Mouse (Mus musculus): Measurements from ENCODE around the gene Olfml2b. TPM values are rescaled to one million over a fixed set of nuclear protein-coding genes. Genes with fewer than 3 reads are reported as not detected.

The Olfml2b gene
- polyA plus RNA-seq, 1 experiment from 2014 or later = 35.8 TPM

- peak overlapping the region; percentile 71 for H3K4me2 ChIP-seq
- 67% methylated on average over 6 of the region's 6 CpGs for WGBS
- no peak overlapping the region for H3K4me3 ChIP-seq
- peaks cover 37% of the 10 kb centered on the region for H3K36me3 ChIP-seq
- no peaks in the 10 kb centered on the region for H3K9me3 ChIP-seq
- no peak for ATAC-seq (ENCODE audit: extremely low read depth, insufficient number of reproducible peaks, low FRiP score, low TSS enrichment)
- H3K27ac ChIP-seq (replicated peaks) = peak overlapping the region; percentile 73; the same call in 1 of the 2 replicates
- peak overlapping the region; percentile 58 for H3K9ac ChIP-seq
- peaks cover 72% of the 10 kb centered on the region for H3K4me1 ChIP-seq
- no peaks in the 10 kb centered on the region for H3K27me3 ChIP-seq (replicated peaks)
Observed at GRCm38 (mm10) chr1:170647971-170648514, 3.7 kb downstream of the Olfml2b start.

GRCm38 (mm10) chr1:170651046-170651723 lies 6.9 kb downstream of the Olfml2b start:
- H3K27ac ChIP-seq (replicated peaks) = peak overlapping the region; percentile 96

GRCm38 (mm10) chr1:170651989-170652740 lies 7.8 kb downstream of the Olfml2b start:
- H3K27ac ChIP-seq (replicated peaks) = peak overlapping the region; percentile 96
- no peak overlapping the region for H3K4me3 ChIP-seq
- peak overlapping the region; percentile 56 for H3K9ac ChIP-seq
- peak overlapping the region; percentile 24; the same call in 1 of the 2 replicates for H3K4me2 ChIP-seq
- peaks cover 51% of the 10 kb centered on the region for H3K4me1 ChIP-seq
- peaks cover 66% of the 10 kb centered on the region for H3K36me3 ChIP-seq
- no peaks in the 10 kb centered on the region for H3K9me3 ChIP-seq
- ATAC-seq (ENCODE audit: extremely low read depth, insufficient number of reproducible peaks, low FRiP score, low TSS enrichment) = peak; percentile 32; the same call in 1 of the 2 replicates
- WGBS = 29% methylated on average over 15 of the region's 15 CpGs
- H3K27me3 ChIP-seq (replicated peaks) = no peaks in the 10 kb centered on the region

More at GRCm38 (mm10) chr1:170651046-170651723, 6.9 kb downstream of the Olfml2b start:
- ATAC-seq (ENCODE audit: extremely low read depth, insufficient number of reproducible peaks, low FRiP score, low TSS enrichment) = peak; percentile 55; the same call in 1 of the 2 replicates
- Histone ChIP-seq H3K4me3 (no peak overlapping the region), H3K27me3 (replicated peaks) (no peaks in the 10 kb centered on the region), H3K9ac (0 out of 2 replicates have a peak overlapping the region, but pooled peaks have one; percentile 16), H3K4me2 (peak overlapping the region; percentile 24), H3K36me3 (peaks cover 58% of the 10 kb centered on the region), H3K4me1 (peaks cover 61% of the 10 kb centered on the region), H3K9me3 (no peaks in the 10 kb centered on the region)
- WGBS = 27% methylated on average over 6 of the region's 6 CpGs

GRCm38 (mm10) chr1:170655280-170655917 lies 11.1 kb downstream of the Olfml2b start:
- Histone ChIP-seq H3K27ac (replicated peaks) (no peak overlapping the region), H3K4me1 (peaks cover 48% of the 10 kb centered on the region), H3K36me3 (peaks cover 56% of the 10 kb centered on the region), H3K9ac (no peak overlapping the region), H3K4me2 (no peak overlapping the region), H3K9me3 (no peaks in the 10 kb centered on the region), H3K4me3 (no peak overlapping the region), H3K27me3 (replicated peaks) (no peaks in the 10 kb centered on the region)
- 56% methylated on average over 5 of the region's 5 CpGs for WGBS
- ATAC-seq (ENCODE audit: extremely low read depth, insufficient number of reproducible peaks, low FRiP score, low TSS enrichment) = no peak

GRCm38 (mm10) chr1:170656518-170657227 lies 12.3 kb downstream of the Olfml2b start:
- WGBS = 78% methylated on average over 11 of the region's 11 CpGs
- Histone ChIP-seq H3K27ac (replicated peaks) (no peak overlapping the region), H3K4me1 (peaks cover 35% of the 10 kb centered on the region)

GRCm38 (mm10) chr1:170657228-170657521 lies 12.8 kb downstream of the Olfml2b start:
- peaks cover 67% of the 10 kb centered on the region for H3K36me3 ChIP-seq

More at GRCm38 (mm10) chr1:170656518-170657227, 12.3 kb downstream of the Olfml2b start:
- H3K9me3 ChIP-seq = no peaks in the 10 kb centered on the region
- no peak for ATAC-seq (ENCODE audit: extremely low read depth, insufficient number of reproducible peaks, low FRiP score, low TSS enrichment)
- H3K9ac ChIP-seq = no peak overlapping the region
- H3K4me2 ChIP-seq = no peak overlapping the region
- no peak overlapping the region for H3K4me3 ChIP-seq
- H3K36me3 ChIP-seq = peaks cover 62% of the 10 kb centered on the region
- no peaks in the 10 kb centered on the region for H3K27me3 ChIP-seq (replicated peaks)

GRCm38 (mm10) chr1:170657643-170658314 lies 13.4 kb downstream of the Olfml2b start:
- WGBS = 53% methylated on average over 13 of the region's 13 CpGs
- no peaks in the 10 kb centered on the region for H3K9me3 ChIP-seq
- H3K36me3 ChIP-seq = peaks cover 71% of the 10 kb centered on the region
- no peak overlapping the region for H3K4me3 ChIP-seq
- H3K27me3 ChIP-seq (replicated peaks) = no peaks in the 10 kb centered on the region
- H3K4me2 ChIP-seq = no peak overlapping the region
- H3K9ac ChIP-seq = peak overlapping the region; percentile 7; the same call in 1 of the 2 replicates
- 0 out of 2 replicates have a peak overlapping the region, but pooled peaks have one; percentile 8 for H3K27ac ChIP-seq (replicated peaks)
- no peak for ATAC-seq (ENCODE audit: extremely low read depth, insufficient number of reproducible peaks, low FRiP score, low TSS enrichment)
- H3K4me1 ChIP-seq = peaks cover 24% of the 10 kb centered on the region

More at GRCm38 (mm10) chr1:170657228-170657521, 12.8 kb downstream of the Olfml2b start:
- no peaks in the 10 kb centered on the region for H3K27me3 ChIP-seq (replicated peaks)
- no peak overlapping the region; the same call in 1 of the 2 replicates for H3K9ac ChIP-seq
- peaks cover 30% of the 10 kb centered on the region for H3K4me1 ChIP-seq
- no peaks in the 10 kb centered on the region for H3K9me3 ChIP-seq
- 33% methylated on average over 2 of the region's 2 CpGs for WGBS
- no peak for ATAC-seq (ENCODE audit: extremely low read depth, insufficient number of reproducible peaks, low FRiP score, low TSS enrichment)
- H3K27ac ChIP-seq (replicated peaks) = no peak overlapping the region
- H3K4me3 ChIP-seq = no peak overlapping the region
- no peak overlapping the region for H3K4me2 ChIP-seq

- Histone ChIP-seq H3K9ac (no peak overlapping the region), H3K36me3 (peaks cover 70% of the 10 kb centered on the region), H3K27me3 (replicated peaks) (no peaks in the 10 kb centered on the region), H3K4me3 (no peak overlapping the region), H3K9me3 (no peaks in the 10 kb centered on the region), H3K4me2 (no peak overlapping the region), H3K27ac (replicated peaks) (no peak overlapping the region), H3K4me1 (peaks cover 23% of the 10 kb centered on the region)
- ATAC-seq (ENCODE audit: extremely low read depth, insufficient number of reproducible peaks, low FRiP score, low TSS enrichment) = no peak
- WGBS = 62% methylated on average over 13 of the region's 13 CpGs
Observed at GRCm38 (mm10) chr1:170659260-170659659, 14.9 kb downstream of the Olfml2b start.

- H3K27ac ChIP-seq (replicated peaks) = no peak overlapping the region
- H3K36me3 ChIP-seq = peaks cover 95% of the 10 kb centered on the region
- no peaks in the 10 kb centered on the region for H3K9me3 ChIP-seq
- ATAC-seq (ENCODE audit: extremely low read depth, insufficient number of reproducible peaks, low FRiP score, low TSS enrichment) = no peak
- no peak overlapping the region for H3K4me2 ChIP-seq
- WGBS = 83% methylated on average over 11 of the region's 11 CpGs
- H3K4me3 ChIP-seq = no peak overlapping the region
- no peaks in the 10 kb centered on the region for H3K27me3 ChIP-seq (replicated peaks)
- no peaks in the 10 kb centered on the region for H3K4me1 ChIP-seq
- H3K9ac ChIP-seq = no peak overlapping the region
Observed at GRCm38 (mm10) chr1:170664620-170665185, 20.4 kb downstream of the Olfml2b start.

- Histone ChIP-seq H3K4me1 (no peaks in the 10 kb centered on the region), H3K27me3 (replicated peaks) (no peaks in the 10 kb centered on the region), H3K9me3 (no peaks in the 10 kb centered on the region), H3K27ac (replicated peaks) (no peak overlapping the region), H3K4me2 (no peak overlapping the region), H3K4me3 (no peak overlapping the region), H3K9ac (no peak overlapping the region), H3K36me3 (peaks cover 95% of the 10 kb centered on the region)
- ATAC-seq (ENCODE audit: extremely low read depth, insufficient number of reproducible peaks, low FRiP score, low TSS enrichment) = no peak
- WGBS = 86% methylated on average over 7 of the region's 7 CpGs
Observed at GRCm38 (mm10) chr1:170665200-170665599, 20.9 kb downstream of the Olfml2b start.
